In the genomic region with DNA sequence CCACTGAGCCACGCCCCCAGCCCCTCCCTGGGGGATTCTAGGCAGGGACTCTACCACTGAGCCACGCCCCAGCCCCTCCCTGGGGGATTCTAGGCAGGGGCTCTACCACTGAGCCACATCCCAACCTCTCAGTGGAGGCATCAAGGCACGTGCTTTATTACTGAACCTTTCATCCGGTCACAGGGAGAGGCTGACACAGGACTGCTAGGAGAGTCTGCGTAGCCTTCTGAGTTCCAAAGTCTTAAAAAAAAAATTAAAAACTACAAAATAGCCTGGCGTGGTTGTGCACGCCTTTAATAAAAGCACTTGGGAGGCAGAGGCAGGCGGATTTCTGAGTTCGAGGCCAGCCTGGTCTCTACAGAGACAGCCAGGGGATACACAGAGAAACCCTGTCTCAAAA, we compare ENCODE assay signal across 10 mouse cellular contexts. TPM values are rescaled to one million over a fixed set of nuclear protein-coding genes. Genes with fewer than 3 reads are reported as not detected.
DNase-seq lines count a peak whose midpoint lies in the region; ATAC-seq and TF ChIP-seq lines count a peak whose summit lies in the region.
"Not testable (repeated sequence)": the region's sequence is repeated elsewhere in the genome, so short reads cannot be mapped to it uniquely, and the experiment has no call there.
"Had no signal": no experiment of that assay in that cellular context is flagged by ENCODE, and none has a peak within 500 bp of the region (broad histone marks: within the 10 kb centered on the region; RNA-seq: fewer than 3 reads in every experiment).

No protein-coding gene starts in this region.

- not testable (repeated sequence) for H3K9me3 ChIP-seq in erythroblast, embryonic 14.5 days (ENCODE audit: control insufficient read depth, low read length); heart, embryonic 14.5 days (ENCODE audit: control insufficient read depth, low read length); intestine, postnatal 0 days (ENCODE audit: control insufficient read depth); liver, embryonic 11.5 days (ENCODE audit: control insufficient read depth, low read length); midbrain, embryonic 12.5 days

- not testable (repeated sequence) for ATAC-seq in heart, embryonic 14.5 days (ENCODE audit: insufficient number of reproducible peaks, insufficient read depth, low FRiP score, low read depth); intestine, postnatal 0 days; liver, embryonic 11.5 days (replicated peaks; ENCODE audit: low FRiP score); midbrain, embryonic 12.5 days (ENCODE audit: low FRiP score, low read depth)

- H3K4me1 ChIP-seq in erythroblast, embryonic 14.5 days (ENCODE audit: control insufficient read depth), result peaks cover 26% of the 10 kb centered on the region
- H3K4me1 ChIP-seq in heart, embryonic 14.5 days (ENCODE audit: control insufficient read depth in 2 of 2, insufficient read depth in 2 of 2, low read length in 2 of 2); intestine, postnatal 0 days (replicated peaks; ENCODE audit: control insufficient read depth, insufficient read depth, low read length); spleen, adult 2 months (ENCODE audit: control insufficient read depth, insufficient read depth, insufficient read length): not testable (repeated sequence)
- H3K4me1 ChIP-seq in liver, embryonic 11.5 days (replicated peaks; ENCODE audit: control insufficient read depth, insufficient read depth, low read length), result peaks cover 11% of the 10 kb centered on the region
- H3K4me1 ChIP-seq in midbrain, embryonic 12.5 days, result peaks cover 18% of the 10 kb centered on the region

- not testable (repeated sequence) for H3K27ac ChIP-seq in heart, embryonic 14.5 days (replicated peaks in 1 of 2; ENCODE audit: control insufficient read depth in 1 of 2, insufficient read depth in 1 of 2, low read depth in 2 of 2, low read length in 2 of 2); midbrain, embryonic 12.5 days (replicated peaks); spleen, adult 2 months (ENCODE audit: insufficient read depth, low read length)
- H3K27ac ChIP-seq in intestine, postnatal 0 days (ENCODE audit: low read depth, low read length), result peak overlapping the region; percentile 69; the same call in 1 of the 2 replicates
- H3K27ac ChIP-seq in liver, embryonic 11.5 days (ENCODE audit: low read depth, low read length), result peak overlapping the region; percentile 79

- H3K9ac ChIP-seq in heart, embryonic 14.5 days (ENCODE audit: low read length), result peak overlapping the region; percentile 83
- peak overlapping the region; percentile 80 for H3K9ac ChIP-seq in intestine, postnatal 0 days (ENCODE audit: low read depth, low read length)
- peak overlapping the region; percentile 92 for H3K9ac ChIP-seq in liver, embryonic 11.5 days (ENCODE audit: low read depth, low read length)
- peak overlapping the region; percentile 90; the same call in 1 of the 2 replicates for H3K9ac ChIP-seq in midbrain, embryonic 12.5 days (replicated peaks)

- H3K36me3 ChIP-seq in erythroblast, embryonic 14.5 days (ENCODE audit: control insufficient read depth), result peaks cover 29% of the 10 kb centered on the region
- H3K36me3 ChIP-seq in heart, embryonic 14.5 days (ENCODE audit: control insufficient read depth, insufficient read depth, low read length), result peaks cover 30% of the 10 kb centered on the region
- H3K36me3 ChIP-seq in intestine, postnatal 0 days (ENCODE audit: control insufficient read depth, insufficient read depth), result peaks cover 21% of the 10 kb centered on the region; the same call in 1 of the 2 replicates
- peaks cover 24% of the 10 kb centered on the region for H3K36me3 ChIP-seq in liver, embryonic 11.5 days (ENCODE audit: control insufficient read depth, insufficient read depth, low read length)
- H3K36me3 ChIP-seq in midbrain, embryonic 12.5 days, result peaks cover 29% of the 10 kb centered on the region
- H3K36me3 ChIP-seq in spleen, adult 2 months (ENCODE audit: control insufficient read depth, insufficient read depth, low read length), result not testable (repeated sequence)

- H3K4me3 ChIP-seq in erythroblast, embryonic 14.5 days (replicated peaks), result peak overlapping the region; percentile 70
- H3K4me3 ChIP-seq in heart, embryonic 14.5 days (ENCODE audit: control insufficient read depth in 1 of 2, insufficient read depth in 1 of 2, low read depth in 1 of 2, low read length in 2 of 2), result peak overlapping the region; percentile 83 to 85
- peak overlapping the region; percentile 87 for H3K4me3 ChIP-seq in intestine, postnatal 0 days (ENCODE audit: low read depth, low read length)
- H3K4me3 ChIP-seq in liver, embryonic 11.5 days (ENCODE audit: low read depth, low read length), result peak overlapping the region; percentile 97
- H3K4me3 ChIP-seq in midbrain, embryonic 12.5 days, result peak overlapping the region; percentile 95
- H3K4me3 ChIP-seq in spleen, adult 2 months (ENCODE audit: extremely low read depth, insufficient read depth, insufficient read length), result peak overlapping the region; percentile 19; the same call in 1 of the 2 replicates

- 55% methylated on average over 9 of the region's 9 CpGs for WGBS in heart, embryonic 14.5 days
- 56% methylated on average over 9 of the region's 9 CpGs for WGBS in intestine, postnatal 0 days
- WGBS in liver, embryonic 11.5 days, result 53% methylated on average over 9 of the region's 9 CpGs
- WGBS in midbrain, embryonic 12.5 days, result 58% methylated on average over 9 of the region's 9 CpGs
- 60% methylated on average over 9 of the region's 9 CpGs for WGBS in spleen, adult 2 months

- DNase-seq in 416B (ENCODE audit: low read depth), result peak; percentile 51
- DNase-seq in NIH3T3 (ENCODE audit: low read depth), result peak; percentile 16
- DNase-seq in liver, embryonic 11.5 days (ENCODE audit: low spot score); spleen, adult 2 months (ENCODE audit: low read depth in 1 of 2, low spot score in 2 of 2): not testable (repeated sequence)

- not testable (repeated sequence) for H3K27me3 ChIP-seq in erythroblast, embryonic 14.5 days (ENCODE audit: control insufficient read depth); heart, embryonic 14.5 days (ENCODE audit: control insufficient read depth, insufficient read depth, low read length); intestine, postnatal 0 days (replicated peaks; ENCODE audit: control insufficient read depth, insufficient read depth, low read length); liver, embryonic 11.5 days (replicated peaks; ENCODE audit: control insufficient read depth, insufficient read depth, low read length); midbrain, embryonic 12.5 days; spleen, adult 2 months (ENCODE audit: control insufficient read depth, insufficient read depth, low read length)

- H3K4me2 ChIP-seq in heart, embryonic 14.5 days (ENCODE audit: low read length), result peak overlapping the region; percentile 88
- H3K4me2 ChIP-seq in intestine, postnatal 0 days (replicated peaks; ENCODE audit: low read depth), result peak overlapping the region; percentile 99
- peak overlapping the region; percentile 86 for H3K4me2 ChIP-seq in liver, embryonic 11.5 days
- H3K4me2 ChIP-seq in midbrain, embryonic 12.5 days (replicated peaks), result peak overlapping the region; percentile 94

- TF ChIP-seq CTCF in intestine, postnatal 0 days (IDR thresholded peaks at IDR 0.05; ENCODE audit: low read depth); spleen, adult 2 months (IDR thresholded peaks at IDR 0.05; ENCODE audit: extremely low read depth, insufficient read depth, insufficient read length, insufficient replicate concordance): not testable (repeated sequence)

- not testable (repeated sequence) for TF ChIP-seq POLR2A in spleen, adult 2 months (IDR thresholded peaks at IDR 0.05; ENCODE audit: low read depth, low read length)

RNA-seq across cellular contexts. Expression of a gene that starts 0.6 kb away (rescaled TPM):
- 0.55 and 1.3 TPM in 2 replicates for polyA plus RNA-seq in erythroblast, embryonic 14.5 days (2012)
- 15.8 and 16.1 TPM in 2 replicates for polyA plus RNA-seq in heart, embryonic 14.5 days (2014; fragmentation: Nextera tagmentation; extraction: Ambion mirVana)
- polyA plus RNA-seq in intestine, postnatal 0 days (2015; fragmentation: Nextera tagmentation; extraction: Ambion mirVana), result 9.8 and 12.0 TPM in 2 replicates
- polyA plus RNA-seq in liver, embryonic 11.5 days (2014; fragmentation: Nextera tagmentation; extraction: Ambion mirVana), result 32.7 and 42.2 TPM in 2 replicates
- 35.3 and 36.9 TPM in 2 replicates for polyA plus RNA-seq in midbrain, embryonic 12.5 days (2016; fragmentation: Nextera tagmentation; extraction: Ambion mirVana)
- 31.1 and 33.7 TPM in 2 replicates for polyA plus RNA-seq in spleen, adult 2 months (2012; rRNA removed)

RNA-seq across cellular contexts. Expression of a gene that starts 16.1 kb away (rescaled TPM):
- polyA plus RNA-seq in erythroblast, embryonic 14.5 days (2012), result not detected in 2 replicates
- not detected in 2 replicates for polyA plus RNA-seq in heart, embryonic 14.5 days (2014; fragmentation: Nextera tagmentation; extraction: Ambion mirVana)
- polyA plus RNA-seq in intestine, postnatal 0 days (2015; fragmentation: Nextera tagmentation; extraction: Ambion mirVana), result 0.24 and 0.30 TPM in 2 replicates
- not detected in 2 replicates for polyA plus RNA-seq in liver, embryonic 11.5 days (2014; fragmentation: Nextera tagmentation; extraction: Ambion mirVana)
- not detected in 2 replicates for polyA plus RNA-seq in midbrain, embryonic 12.5 days (2016; fragmentation: Nextera tagmentation; extraction: Ambion mirVana)
- polyA plus RNA-seq in spleen, adult 2 months (2012; rRNA removed), result 0.31 and 0.55 TPM in 2 replicates
- polyA plus RNA-seq: adrenal gland, adult 2 months; large intestine, adult 2 months had no signal

RNA-seq across cellular contexts. Expression of a gene that starts 19.4 kb away (rescaled TPM):
- polyA plus RNA-seq in erythroblast, embryonic 14.5 days (2012), result not detected in 2 replicates
- polyA plus RNA-seq in heart, embryonic 14.5 days (2014; fragmentation: Nextera tagmentation; extraction: Ambion mirVana), result 0.26 TPM in 1 of 2 replicates, not detected in the other
- 0.12 and 0.34 TPM in 2 replicates for polyA plus RNA-seq in intestine, postnatal 0 days (2015; fragmentation: Nextera tagmentation; extraction: Ambion mirVana)
- 0.40 TPM in 1 of 2 replicates, not detected in the other for polyA plus RNA-seq in liver, embryonic 11.5 days (2014; fragmentation: Nextera tagmentation; extraction: Ambion mirVana)
- polyA plus RNA-seq in midbrain, embryonic 12.5 days (2016; fragmentation: Nextera tagmentation; extraction: Ambion mirVana), result not detected in 2 replicates
- polyA plus RNA-seq in spleen, adult 2 months (2012; rRNA removed), result not detected in 2 replicates
- polyA plus RNA-seq: adrenal gland, adult 2 months; large intestine, adult 2 months had no signal

RNA-seq across cellular contexts. Expression of a gene that starts 25.1 kb away (rescaled TPM):
- 6.3 and 6.6 TPM in 2 replicates for polyA plus RNA-seq in erythroblast, embryonic 14.5 days (2012)
- polyA plus RNA-seq in heart, embryonic 14.5 days (2014; fragmentation: Nextera tagmentation; extraction: Ambion mirVana), result 8.2 and 10.7 TPM in 2 replicates
- 5.2 and 5.3 TPM in 2 replicates for polyA plus RNA-seq in intestine, postnatal 0 days (2015; fragmentation: Nextera tagmentation; extraction: Ambion mirVana)
- polyA plus RNA-seq in liver, embryonic 11.5 days (2014; fragmentation: Nextera tagmentation; extraction: Ambion mirVana), result 18.0 and 19.7 TPM in 2 replicates
- 20.9 and 24.9 TPM in 2 replicates for polyA plus RNA-seq in midbrain, embryonic 12.5 days (2016; fragmentation: Nextera tagmentation; extraction: Ambion mirVana)
- polyA plus RNA-seq in spleen, adult 2 months (2012; rRNA removed), result 26.5 and 29.6 TPM in 2 replicates

Comparison
In these comparisons a context has a peak if more than half of its experiments do, and no peak if none do; other contexts are left out.
1. H3K4me3 ChIP-seq: peak in every context shown above with its lines; median percentile 97 in liver, embryonic 11.5 days; 95 in midbrain, embryonic 12.5 days; 87 in intestine, postnatal 0 days; 84 in heart, embryonic 14.5 days; 70 in erythroblast, embryonic 14.5 days; 19 in spleen, adult 2 months.